ENCODE assay signal across 23 mouse cellular contexts in genomic region chr13:56426365-56426764, GRCm38 (mm10). TPM values are rescaled to one million over a fixed set of nuclear protein-coding genes. Genes with fewer than 3 reads are reported as not detected.
"Had no signal": no experiment of that assay in that cellular context is flagged by ENCODE, and none has a peak within 500 bp of the region (broad histone marks: within the 10 kb centered on the region; RNA-seq: fewer than 3 reads in every experiment).

Gene Gm3045 (plus strand): TSS chr13:56426594.

- H3K9ac ChIP-seq: limb, embryonic 13.5 days; liver, embryonic 14.5 days; midbrain, embryonic 12.5 days; neural tube, embryonic 15.5 days had no signal

- H3K4me2 ChIP-seq: limb, embryonic 13.5 days; midbrain, embryonic 12.5 days; neural tube, embryonic 15.5 days had no signal

- H3K9me3 ChIP-seq: limb, embryonic 13.5 days; midbrain, embryonic 12.5 days; neural tube, embryonic 15.5 days had no signal

- H3K36me3 ChIP-seq: limb, embryonic 13.5 days; midbrain, embryonic 12.5 days; neural tube, embryonic 15.5 days had no signal

- H3K27ac ChIP-seq: kidney, postnatal 0 days; limb, embryonic 13.5 days; liver, embryonic 14.5 days; midbrain, embryonic 12.5 days; neural tube, embryonic 15.5 days; stomach, postnatal 0 days had no signal

- H3K4me3 ChIP-seq: limb, embryonic 13.5 days; midbrain, embryonic 12.5 days; myocyte; neural tube, embryonic 15.5 days had no signal

- DNase-seq: kidney, adult 9 months; kidney, postnatal 36 days; left cerebral cortex, postnatal 4 days; right cerebral cortex, adult 18-20 months; right cerebral cortex, postnatal 25 days; thymus, adult 2 months; thymus, postnatal 25 days had no signal

RNA-seq across cellular contexts. Expression of gene Gm3045, which starts in this region (rescaled TPM):
- total RNA-seq: layer of hippocampus, adult 18-20 months; layer of hippocampus, postnatal 14 days; left cerebral cortex, adult 18-20 months; left cerebral cortex, postnatal 10 days; left cerebral cortex, postnatal 4 days; liver, adult 2 months; megakaryocyte, adult 5-6 weeks had no signal
- polyA plus RNA-seq: kidney, postnatal 0 days; liver, adult 2 months; liver, embryonic 14.5 days; lung, embryonic 16.5 days; midbrain, embryonic 12.5 days; myocyte; neural tube, embryonic 11.5 days; neural tube, embryonic 15.5 days; small intestine, adult 2 months; stomach, postnatal 0 days; thymus, adult 2 months had no signal
